Mouse (Mus musculus): ENCODE results near the gene Pmfbp1. TPM values are rescaled to one million over a fixed set of nuclear protein-coding genes. Genes with fewer than 3 reads are reported as not detected.

The Pmfbp1 gene
- polyA plus RNA-seq, 1 experiment from 2014 or later = not detected

GRCm38 (mm10) chr8:109465056-109465455 is 28.8 kb upstream of the Pmfbp1 start:
- 74% methylated on average over 3 of the region's 3 CpGs for WGBS
- Histone ChIP-seq H3K27me3 (ENCODE audit: control insufficient read depth, insufficient read depth, low read length) (no peaks in the 10 kb centered on the region), H3K4me3 (ENCODE audit: low read depth, low read length) (no peak overlapping the region), H3K9ac (replicated peaks; ENCODE audit: low read depth, low read length) (no peak overlapping the region), H3K9me3 (ENCODE audit: control insufficient read depth, low read depth, low read length) (no peaks in the 10 kb centered on the region), H3K4me2 (replicated peaks; ENCODE audit: low read depth, low read length) (no peak overlapping the region), H3K4me1 (ENCODE audit: control insufficient read depth, insufficient read depth, low read length) (peaks cover 17% of the 10 kb centered on the region), H3K36me3 (ENCODE audit: control insufficient read depth, insufficient read depth, low read length) (no peaks in the 10 kb centered on the region), H3K27ac (ENCODE audit: low read length) (no peak overlapping the region)
- no peak for ATAC-seq (ENCODE audit: insufficient number of reproducible peaks, insufficient read depth, low FRiP score, low read depth)

DNA sequence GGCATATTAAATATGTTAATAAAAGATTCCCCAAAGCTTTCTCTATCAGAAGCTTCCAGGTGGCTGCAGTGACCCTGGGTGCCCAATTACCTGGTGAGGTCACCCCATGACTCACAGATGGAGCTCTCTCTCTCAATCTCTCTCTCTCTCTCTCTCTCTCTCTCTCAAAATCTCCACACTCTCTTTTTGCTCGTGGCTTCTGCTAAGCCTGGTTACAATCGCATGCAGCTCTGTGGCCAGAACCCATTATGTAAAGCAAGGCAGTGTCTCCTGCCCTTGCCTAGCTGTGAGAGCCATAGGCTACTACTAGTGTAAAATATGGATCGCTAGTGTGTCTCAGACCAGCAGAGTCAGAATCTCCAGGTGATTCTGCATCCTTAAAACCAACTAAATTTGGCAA is 28.1 kb upstream of the Pmfbp1 start:
- Histone ChIP-seq H3K27me3 (ENCODE audit: control insufficient read depth, insufficient read depth, low read length) (no peaks in the 10 kb centered on the region), H3K4me2 (replicated peaks; ENCODE audit: low read depth, low read length) (no peak overlapping the region), H3K9me3 (ENCODE audit: control insufficient read depth, low read depth, low read length) (no peaks in the 10 kb centered on the region), H3K9ac (replicated peaks; ENCODE audit: low read depth, low read length) (no peak overlapping the region), H3K4me1 (ENCODE audit: control insufficient read depth, insufficient read depth, low read length) (peaks cover 17% of the 10 kb centered on the region), H3K4me3 (ENCODE audit: low read depth, low read length) (no peak overlapping the region), H3K27ac (ENCODE audit: low read length) (no peak overlapping the region), H3K36me3 (ENCODE audit: control insufficient read depth, insufficient read depth, low read length) (no peaks in the 10 kb centered on the region)
- 67% methylated on average over 3 of the region's 3 CpGs for WGBS
- no peak for ATAC-seq (ENCODE audit: insufficient number of reproducible peaks, insufficient read depth, low FRiP score, low read depth)

GRCm38 (mm10) chr8:109467516-109467915 is 26.3 kb upstream of the Pmfbp1 start:
- H3K4me3 ChIP-seq (ENCODE audit: low read depth, low read length) = no peak overlapping the region

DNA sequence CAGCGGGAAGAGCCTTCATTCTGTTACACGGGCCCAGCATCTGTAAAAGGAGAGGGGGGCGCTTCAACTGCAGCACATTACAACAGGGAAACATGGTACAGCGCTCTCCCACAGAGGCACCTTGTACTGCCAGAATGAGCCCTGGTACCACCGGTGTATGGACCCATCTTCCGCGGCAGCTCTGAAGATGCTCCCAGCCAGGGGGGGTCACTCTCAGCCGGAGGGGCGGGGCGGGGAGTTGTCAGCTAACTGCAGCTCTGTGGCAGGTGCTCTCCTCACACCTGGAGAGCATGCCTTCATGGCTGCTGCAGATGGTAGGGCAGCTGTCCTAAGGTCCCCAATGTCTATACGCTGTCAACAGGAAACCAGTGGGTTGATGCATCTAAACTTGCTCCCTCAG is 25.7 kb upstream of the Pmfbp1 start:
- no peak for ATAC-seq (ENCODE audit: insufficient number of reproducible peaks, insufficient read depth, low FRiP score, low read depth)
- no peak overlapping the region for H3K9ac ChIP-seq (replicated peaks; ENCODE audit: low read depth, low read length)
- 82% methylated on average over 11 of the region's 11 CpGs for WGBS
- H3K27me3 ChIP-seq (ENCODE audit: control insufficient read depth, insufficient read depth, low read length) = no peaks in the 10 kb centered on the region
- no peaks in the 10 kb centered on the region for H3K9me3 ChIP-seq (ENCODE audit: control insufficient read depth, low read depth, low read length)
- peaks cover 16% of the 10 kb centered on the region for H3K4me1 ChIP-seq (ENCODE audit: control insufficient read depth, insufficient read depth, low read length)
- no peak overlapping the region for H3K27ac ChIP-seq (ENCODE audit: low read length)
- H3K36me3 ChIP-seq (ENCODE audit: control insufficient read depth, insufficient read depth, low read length) = no peaks in the 10 kb centered on the region
- no peak overlapping the region for H3K4me3 ChIP-seq (ENCODE audit: low read depth, low read length)
- H3K4me2 ChIP-seq (replicated peaks; ENCODE audit: low read depth, low read length) = no peak overlapping the region

More at GRCm38 (mm10) chr8:109467516-109467915, 26.3 kb upstream of the Pmfbp1 start:
- H3K9ac ChIP-seq (replicated peaks; ENCODE audit: low read depth, low read length) = no peak overlapping the region
- no peaks in the 10 kb centered on the region for H3K36me3 ChIP-seq (ENCODE audit: control insufficient read depth, insufficient read depth, low read length)
- peaks cover 17% of the 10 kb centered on the region for H3K4me1 ChIP-seq (ENCODE audit: control insufficient read depth, insufficient read depth, low read length)
- no peak for ATAC-seq (ENCODE audit: insufficient number of reproducible peaks, insufficient read depth, low FRiP score, low read depth)
- no peaks in the 10 kb centered on the region for H3K9me3 ChIP-seq (ENCODE audit: control insufficient read depth, low read depth, low read length)
- H3K4me2 ChIP-seq (replicated peaks; ENCODE audit: low read depth, low read length) = no peak overlapping the region
- H3K27ac ChIP-seq (ENCODE audit: low read length) = no peak overlapping the region
- no peaks in the 10 kb centered on the region for H3K27me3 ChIP-seq (ENCODE audit: control insufficient read depth, insufficient read depth, low read length)
- WGBS = 30% methylated on average over 5 of the region's 5 CpGs

DNA sequence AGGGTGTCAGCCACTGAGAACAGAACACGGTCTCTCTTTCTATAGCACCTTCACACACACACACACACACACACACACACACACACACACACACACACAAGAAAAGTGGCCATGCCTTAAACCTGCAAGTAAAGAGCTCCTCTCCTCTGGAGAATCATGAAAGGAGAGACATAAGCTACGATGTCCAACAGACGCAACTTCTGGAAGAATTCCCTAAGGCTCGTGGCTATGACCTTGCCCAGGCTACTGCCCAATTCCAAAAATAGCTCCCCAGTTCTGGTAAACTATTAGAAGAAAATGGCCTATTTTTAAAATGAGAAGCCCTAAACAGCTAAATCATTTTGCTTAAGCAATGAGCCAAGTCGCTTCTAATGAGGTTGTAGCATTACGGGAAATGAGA is 22.0 kb upstream of the Pmfbp1 start:
- no peaks in the 10 kb centered on the region for H3K27me3 ChIP-seq (ENCODE audit: control insufficient read depth, insufficient read depth, low read length)
- H3K36me3 ChIP-seq (ENCODE audit: control insufficient read depth, insufficient read depth, low read length) = no peaks in the 10 kb centered on the region
- H3K4me2 ChIP-seq (replicated peaks; ENCODE audit: low read depth, low read length) = no peak overlapping the region
- no peak overlapping the region for H3K9ac ChIP-seq (replicated peaks; ENCODE audit: low read depth, low read length)
- H3K4me1 ChIP-seq (ENCODE audit: control insufficient read depth, insufficient read depth, low read length) = no peaks in the 10 kb centered on the region
- H3K4me3 ChIP-seq (ENCODE audit: low read depth, low read length) = no peak overlapping the region
- no peak for ATAC-seq (ENCODE audit: insufficient number of reproducible peaks, insufficient read depth, low FRiP score, low read depth)
- no peaks in the 10 kb centered on the region for H3K9me3 ChIP-seq (ENCODE audit: control insufficient read depth, low read depth, low read length)
- no peak overlapping the region for H3K27ac ChIP-seq (ENCODE audit: low read length)
- 69% methylated on average over 6 of the region's 6 CpGs for WGBS

DNA sequence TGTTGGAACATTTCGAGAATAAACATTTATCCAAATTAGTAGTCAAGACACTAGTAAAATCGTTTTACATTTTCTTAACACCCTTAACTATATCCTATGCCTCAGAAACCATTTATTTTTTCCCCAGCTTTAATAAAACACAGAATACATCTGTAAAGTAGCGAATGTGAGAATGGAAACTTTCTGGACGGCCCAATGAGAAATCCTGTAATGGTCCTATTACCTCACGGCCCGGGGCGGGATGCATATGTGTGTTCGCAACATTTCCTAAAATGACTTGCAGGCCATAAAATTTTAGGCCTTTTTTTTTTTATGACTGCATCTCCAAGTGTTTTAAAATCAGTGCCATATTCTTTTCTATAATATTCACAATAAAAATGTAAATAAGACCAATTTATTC is 21.4 kb upstream of the Pmfbp1 start:
- no peak overlapping the region for H3K27ac ChIP-seq (ENCODE audit: low read length)
- no peak for ATAC-seq (ENCODE audit: insufficient number of reproducible peaks, insufficient read depth, low FRiP score, low read depth)
- H3K36me3 ChIP-seq (ENCODE audit: control insufficient read depth, insufficient read depth, low read length) = no peaks in the 10 kb centered on the region
- H3K4me1 ChIP-seq (ENCODE audit: control insufficient read depth, insufficient read depth, low read length) = no peaks in the 10 kb centered on the region
- H3K4me3 ChIP-seq (ENCODE audit: low read depth, low read length) = no peak overlapping the region
- H3K4me2 ChIP-seq (replicated peaks; ENCODE audit: low read depth, low read length) = no peak overlapping the region
- no peak overlapping the region for H3K9ac ChIP-seq (replicated peaks; ENCODE audit: low read depth, low read length)
- no peaks in the 10 kb centered on the region for H3K9me3 ChIP-seq (ENCODE audit: control insufficient read depth, low read depth, low read length)
- no peaks in the 10 kb centered on the region for H3K27me3 ChIP-seq (ENCODE audit: control insufficient read depth, insufficient read depth, low read length)
- 79% methylated on average over 8 of the region's 8 CpGs for WGBS

- H3K9ac ChIP-seq (replicated peaks; ENCODE audit: low read depth, low read length) = no peak overlapping the region
- H3K4me3 ChIP-seq (ENCODE audit: low read depth, low read length) = no peak overlapping the region
- ATAC-seq (ENCODE audit: insufficient number of reproducible peaks, insufficient read depth, low FRiP score, low read depth) = no peak
- no peaks in the 10 kb centered on the region for H3K4me1 ChIP-seq (ENCODE audit: control insufficient read depth, insufficient read depth, low read length)
- WGBS = 66% methylated on average over 14 of the region's 14 CpGs
- no peaks in the 10 kb centered on the region for H3K36me3 ChIP-seq (ENCODE audit: control insufficient read depth, insufficient read depth, low read length)
- no peak overlapping the region for H3K27ac ChIP-seq (ENCODE audit: low read length)
- H3K4me2 ChIP-seq (replicated peaks; ENCODE audit: low read depth, low read length) = no peak overlapping the region
- no peaks in the 10 kb centered on the region for H3K27me3 ChIP-seq (ENCODE audit: control insufficient read depth, insufficient read depth, low read length)
- H3K9me3 ChIP-seq (ENCODE audit: control insufficient read depth, low read depth, low read length) = no peaks in the 10 kb centered on the region
Observed at GRCm38 (mm10) chr8:109474442-109475121, 19.2 kb upstream of the Pmfbp1 start.

GRCm38 (mm10) chr8:109475436-109475835 is 18.4 kb upstream of the Pmfbp1 start:
- Histone ChIP-seq H3K36me3 (ENCODE audit: control insufficient read depth, insufficient read depth, low read length) (no peaks in the 10 kb centered on the region), H3K9ac (replicated peaks; ENCODE audit: low read depth, low read length) (no peak overlapping the region), H3K4me3 (ENCODE audit: low read depth, low read length) (no peak overlapping the region), H3K27ac (ENCODE audit: low read length) (no peak overlapping the region), H3K9me3 (ENCODE audit: control insufficient read depth, low read depth, low read length) (no peaks in the 10 kb centered on the region), H3K27me3 (ENCODE audit: control insufficient read depth, insufficient read depth, low read length) (no peaks in the 10 kb centered on the region), H3K4me2 (replicated peaks; ENCODE audit: low read depth, low read length) (no peak overlapping the region), H3K4me1 (ENCODE audit: control insufficient read depth, insufficient read depth, low read length) (no peaks in the 10 kb centered on the region)
- WGBS = 68% methylated on average over 4 of the region's 4 CpGs
- no peak for ATAC-seq (ENCODE audit: insufficient number of reproducible peaks, insufficient read depth, low FRiP score, low read depth)

- WGBS = 63% methylated on average over 6 of the region's 6 CpGs
Observed at GRCm38 (mm10) chr8:109478586-109478985, 15.2 kb upstream of the Pmfbp1 start.

More at GRCm38 (mm10) chr8:109478586-109478985, 15.2 kb upstream of the Pmfbp1 start:
- Histone ChIP-seq H3K4me2 (replicated peaks; ENCODE audit: low read depth, low read length) (no peak overlapping the region), H3K4me1 (ENCODE audit: control insufficient read depth, insufficient read depth, low read length) (no peaks in the 10 kb centered on the region), H3K9me3 (ENCODE audit: control insufficient read depth, low read depth, low read length) (no peaks in the 10 kb centered on the region), H3K27ac (ENCODE audit: low read length) (no peak overlapping the region), H3K4me3 (ENCODE audit: low read depth, low read length) (no peak overlapping the region), H3K9ac (replicated peaks; ENCODE audit: low read depth, low read length) (no peak overlapping the region), H3K36me3 (ENCODE audit: control insufficient read depth, insufficient read depth, low read length) (no peaks in the 10 kb centered on the region), H3K27me3 (ENCODE audit: control insufficient read depth, insufficient read depth, low read length) (no peaks in the 10 kb centered on the region)
- no peak for ATAC-seq (ENCODE audit: insufficient number of reproducible peaks, insufficient read depth, low FRiP score, low read depth)

Measured in stomach, embryonic 14.5 days (tissue).